Mouse (Mus musculus) lung, adult 2 months (tissue): ENCODE results near the gene Trak1.

Source experiments
- CTCF ChIP-seq: fragments of 200-500 bp; IDR thresholded peaks from 2 replicates; pipeline ENCODE4 v1.5.1; 2011; ENCODE audit warnings: mild to moderate bottlenecking, low read length, control low read depth; ENCODE audit not compliant: insufficient read depth
- POLR2A ChIP-seq: fragments of 200-500 bp; IDR thresholded peaks from 2 replicates; pipeline ENCODE4 v1.6.1; 2011; ENCODE audit warnings: low read depth, mild to moderate bottlenecking, control low read depth, low read length, borderline replicate concordance; ENCODE audit errors: extremely low read depth

DNA sequence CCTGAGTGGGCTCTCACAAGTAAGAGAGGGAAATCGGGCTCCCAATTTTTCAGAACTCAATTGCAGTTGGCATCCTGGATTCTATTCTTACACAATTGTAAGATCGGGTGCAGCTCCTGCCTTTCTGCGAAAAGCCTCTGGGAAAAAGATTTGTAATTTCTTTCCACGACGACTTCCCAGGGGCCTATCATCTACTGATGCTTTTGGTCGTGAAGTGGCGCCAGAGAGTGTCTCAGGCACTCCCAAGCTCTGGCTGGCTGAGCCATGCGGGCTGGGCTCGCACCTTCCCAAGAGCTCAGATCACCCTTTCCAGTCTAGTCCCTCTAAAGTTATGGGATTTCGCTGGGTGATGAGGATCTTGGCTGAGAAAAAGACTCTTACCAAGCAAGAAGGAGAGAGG is 198.8 kb downstream of the Trak1 start:
- no peak for TF ChIP-seq POLR2A
- TF ChIP-seq CTCF = no peak
